Mouse (Mus musculus) heart, embryonic 14.5 days (tissue): ENCODE measurements around the gene Ralgps1. TPM values are rescaled to one million over a fixed set of nuclear protein-coding genes. Genes with fewer than 3 reads are reported as not detected.

Source experiments
- ATAC-seq: fragments of 200-750 bp; cut with Nextera tagmentation; 2 replicates; pipeline ENCODE4 v1.8.0; 2017; ENCODE audit warnings: low read depth, moderate TSS enrichment; ENCODE audit not compliant: insufficient number of reproducible peaks, insufficient read depth, low FRiP score
- H3K27ac ChIP-seq, 2 experiments: fragments of 200-500 bp in 1 of 2; fragments of 300-500 bp in 1 of 2; sonication (generic) in 1 of 2; replicated peaks in 1 of 2; 2 replicates each; pipeline ENCODE4 v1.5.1; 2012 to 2014; ENCODE audit warnings: low read depth in 2 of 2, low read length in 2 of 2, control low read depth in 1 of 2, mild to moderate bottlenecking in 1 of 2, mixed read lengths in 1 of 2; ENCODE audit not compliant: control insufficient read depth in 1 of 2, insufficient read depth in 1 of 2
- H3K27me3 ChIP-seq: fragments of 300-500 bp; sonication (generic); 2 replicates; pipeline ENCODE4 v1.6.1; 2014; ENCODE audit warnings: mild to moderate bottlenecking, low read length, control low read depth; ENCODE audit not compliant: control insufficient read depth, insufficient read depth
- H3K36me3 ChIP-seq: fragments of 300-500 bp; sonication (generic); 2 replicates; pipeline ENCODE4 v1.6.1; 2014; ENCODE audit warnings: mild to moderate bottlenecking, control low read depth, low read length, mixed read lengths; ENCODE audit not compliant: control insufficient read depth, insufficient read depth
- H3K4me1 ChIP-seq, 2 experiments: fragments of 200-500 bp in 1 of 2; fragments of 300-500 bp in 1 of 2; sonication (generic) in 1 of 2; 2 replicates each; pipeline ENCODE4 v1.6.1; 2012 to 2014; ENCODE audit warnings: low read length in 2 of 2, control low read depth in 1 of 2, mixed read lengths in 1 of 2; ENCODE audit not compliant: control insufficient read depth in 2 of 2, insufficient read depth in 2 of 2
- H3K4me2 ChIP-seq: fragments of 300-500 bp; sonication (generic); 2 replicates; pipeline ENCODE4 v1.6.1; 2014; ENCODE audit warnings: mild to moderate bottlenecking, low read length
- H3K4me3 ChIP-seq, 2 experiments: fragments of 200-500 bp in 1 of 2; fragments of 300-500 bp in 1 of 2; sonication (generic) in 1 of 2; 2 replicates each; pipeline ENCODE4 v1.5.1; 2012 to 2014; ENCODE audit warnings: low read length in 2 of 2, mild to moderate bottlenecking in 2 of 2, control low read depth in 1 of 2, low read depth in 1 of 2, moderate library complexity in 1 of 2; ENCODE audit not compliant: control insufficient read depth in 1 of 2, insufficient read depth in 1 of 2
- H3K9ac ChIP-seq: fragments of 300-500 bp; sonication (generic); 2 replicates; pipeline ENCODE4 v1.6.1; 2014; ENCODE audit warnings: mild to moderate bottlenecking, low read length
- H3K9me3 ChIP-seq: fragments of 300-500 bp; sonication (generic); 2 replicates; pipeline ENCODE4 v1.6.1; 2016; ENCODE audit warnings: low read length, control low read depth; ENCODE audit not compliant: control insufficient read depth
- WGBS: fragments of 180-500 bp; shearing (Covaris S2); extraction: QIAGEN DNeasy Blood & Tissue Kit; methylation state at CpG from one replicate; pipeline ENCODE4 v1.1.7; 2014; 5-methylcytosine and 5-hydroxymethylcytosine counted together
- polyA plus RNA-seq: library from polyadenylated mRNA; unstranded; fragments of >200 nt; fragmentation: Nextera tagmentation; extraction: Ambion mirVana; gene quantifications from 2 replicates; pipeline ENCODE4 v1.2.1, GENCODE M21; 2014

The Ralgps1 gene
- polyA plus RNA-seq, 1 experiment from 2014 or later = 6.7 TPM

- Histone ChIP-seq H3K27me3 (no peaks in the 10 kb centered on the region), H3K9me3 (no peaks in the 10 kb centered on the region), H3K9ac (peak overlapping the region; percentile 54), H3K4me3 (no peak overlapping the region), H3K4me1 (peaks cover 36 to 51% of the 10 kb centered on the region in 2 experiments), H3K4me2 (no peak overlapping the region), H3K36me3 (no peaks in the 10 kb centered on the region), H3K27ac (peak overlapping the region; percentile 67 to 78)
- WGBS = 41% methylated on average over 4 of the region's 4 CpGs
- ATAC-seq = no peak
Measured at GRCm38 (mm10) chr2:33315233-33316062, 55.8 kb downstream of the Ralgps1 start.

- H3K36me3 ChIP-seq = no peaks in the 10 kb centered on the region
- 89% methylated on average over 9 of the region's 9 CpGs for WGBS
- H3K4me3 ChIP-seq = no peak overlapping the region
Measured at GRCm38 (mm10) chr2:33309426-33309825, 61.9 kb downstream of the Ralgps1 start.

GRCm38 (mm10) chr2:33306565-33306964 lies 64.7 kb downstream of the Ralgps1 start:
- Histone ChIP-seq H3K27me3 (no peaks in the 10 kb centered on the region), H3K36me3 (no peaks in the 10 kb centered on the region), H3K27ac (no peak overlapping the region), H3K4me3 (no peak overlapping the region), H3K4me1 (peaks cover 8 to 9% of the 10 kb centered on the region in 2 experiments; a peak in 3 of 4 replicates), H3K9me3 (no peaks in the 10 kb centered on the region), H3K4me2 (no peak overlapping the region), H3K9ac (no peak overlapping the region)
- 65% methylated on average over 3 of the region's 3 CpGs for WGBS
- no peak for ATAC-seq

More at GRCm38 (mm10) chr2:33309426-33309825, 61.9 kb downstream of the Ralgps1 start:
- Histone ChIP-seq H3K9me3 (no peaks in the 10 kb centered on the region), H3K4me2 (no peak overlapping the region), H3K4me1 (peaks cover 0 to 4% of the 10 kb centered on the region in 2 experiments; a peak in 2 of 4 replicates), H3K9ac (no peak overlapping the region), H3K27me3 (no peaks in the 10 kb centered on the region), H3K27ac (no peak overlapping the region)
- no peak for ATAC-seq

GRCm38 (mm10) chr2:33303416-33303947 lies 67.8 kb downstream of the Ralgps1 start:
- H3K4me3 ChIP-seq = no peak overlapping the region
- H3K27ac ChIP-seq = no peak overlapping the region
- H3K9me3 ChIP-seq = no peaks in the 10 kb centered on the region
- no peak overlapping the region for H3K9ac ChIP-seq
- ATAC-seq = no peak
- 66% methylated on average over 11 of the region's 11 CpGs for WGBS
- H3K36me3 ChIP-seq = no peaks in the 10 kb centered on the region
- H3K27me3 ChIP-seq = no peaks in the 10 kb centered on the region
- H3K4me2 ChIP-seq = no peak overlapping the region
- H3K4me1 ChIP-seq = peaks cover 8 to 15% of the 10 kb centered on the region in 2 experiments; a peak in 3 of 4 replicates

GRCm38 (mm10) chr2:33302828-33303227 lies 68.5 kb downstream of the Ralgps1 start:
- no peak for ATAC-seq

GRCm38 (mm10) chr2:33302405-33302804 lies 68.9 kb downstream of the Ralgps1 start:
- no peak overlapping the region for H3K9ac ChIP-seq
- peaks cover 8 to 15% of the 10 kb centered on the region in 2 experiments; a peak in 3 of 4 replicates for H3K4me1 ChIP-seq
- ATAC-seq = no peak
- H3K9me3 ChIP-seq = no peaks in the 10 kb centered on the region
- no peak overlapping the region for H3K4me3 ChIP-seq
- H3K36me3 ChIP-seq = no peaks in the 10 kb centered on the region
- no peak overlapping the region for H3K27ac ChIP-seq
- no peaks in the 10 kb centered on the region for H3K27me3 ChIP-seq
- 77% methylated on average over 3 of the region's 3 CpGs for WGBS
- no peak overlapping the region for H3K4me2 ChIP-seq

More at GRCm38 (mm10) chr2:33302828-33303227, 68.5 kb downstream of the Ralgps1 start:
- no peaks in the 10 kb centered on the region for H3K9me3 ChIP-seq
- no peak overlapping the region for H3K4me2 ChIP-seq
- no peak overlapping the region for H3K27ac ChIP-seq
- peaks cover 8 to 15% of the 10 kb centered on the region in 2 experiments; a peak in 3 of 4 replicates for H3K4me1 ChIP-seq
- 72% methylated on average over 4 of the region's 4 CpGs for WGBS
- H3K9ac ChIP-seq = no peak overlapping the region
- no peak overlapping the region for H3K4me3 ChIP-seq
- no peaks in the 10 kb centered on the region for H3K27me3 ChIP-seq
- no peaks in the 10 kb centered on the region for H3K36me3 ChIP-seq

- WGBS = 52% methylated on average over 3 of the region's 3 CpGs
- no peak overlapping the region for H3K27ac ChIP-seq
Measured at GRCm38 (mm10) chr2:33300371-33301046, 70.8 kb downstream of the Ralgps1 start.

More at GRCm38 (mm10) chr2:33300371-33301046, 70.8 kb downstream of the Ralgps1 start:
- Histone ChIP-seq H3K4me1 (peaks cover 8 to 15% of the 10 kb centered on the region in 2 experiments; a peak in 3 of 4 replicates), H3K27me3 (no peaks in the 10 kb centered on the region), H3K36me3 (no peaks in the 10 kb centered on the region), H3K9me3 (no peaks in the 10 kb centered on the region), H3K4me2 (no peak overlapping the region), H3K9ac (no peak overlapping the region), H3K4me3 (no peak overlapping the region)
- ATAC-seq = no peak
